Mouse (Mus musculus): ENCODE measurements around the gene Cblc. TPM values are rescaled to one million over a fixed set of nuclear protein-coding genes. Genes with fewer than 3 reads are reported as not detected.

The Cblc gene
- polyA plus RNA-seq, 1 experiment from 2014 or later: not detected

GRCm38 (mm10) chr7:19813579-19814122 is 17.0 kb upstream of the Cblc start:
- no peak overlapping the region for H3K27ac ChIP-seq (ENCODE audit: low read depth, low read length)
- H3K4me2 ChIP-seq (ENCODE audit: low read length): no peak overlapping the region
- H3K4me3 ChIP-seq (ENCODE audit: low read depth, low read length): no peak overlapping the region
- DNase-seq (ENCODE audit: low spot score) (no peak), ATAC-seq (no peak)
- peaks cover 48% of the 10 kb centered on the region for H3K27me3 ChIP-seq (replicated peaks; ENCODE audit: control insufficient read depth, insufficient read depth, low read length)
- no peaks in the 10 kb centered on the region for H3K36me3 ChIP-seq (ENCODE audit: control insufficient read depth, insufficient read depth, low read length)
- H3K4me1 ChIP-seq (ENCODE audit: control insufficient read depth, insufficient read depth, low read length): 0 out of 2 replicates have a peak, but pooled peaks cover 2% of the 10 kb centered on the region
- H3K9me3 ChIP-seq (replicated peaks; ENCODE audit: control insufficient read depth, low read length): no peaks in the 10 kb centered on the region
- no peak overlapping the region for H3K9ac ChIP-seq (ENCODE audit: low read length)
- 82% methylated on average over 6 of the region's 6 CpGs for WGBS

GRCm38 (mm10) chr7:19813161-19813560 is 16.6 kb upstream of the Cblc start:
- H3K9ac ChIP-seq (ENCODE audit: low read length): no peak overlapping the region
- H3K27me3 ChIP-seq (replicated peaks; ENCODE audit: control insufficient read depth, insufficient read depth, low read length): peaks cover 48% of the 10 kb centered on the region
- H3K9me3 ChIP-seq (replicated peaks; ENCODE audit: control insufficient read depth, low read length): no peaks in the 10 kb centered on the region
- no peak overlapping the region for H3K4me3 ChIP-seq (ENCODE audit: low read depth, low read length)
- 0 out of 2 replicates have a peak, but pooled peaks cover 2% of the 10 kb centered on the region for H3K4me1 ChIP-seq (ENCODE audit: control insufficient read depth, insufficient read depth, low read length)
- no peak overlapping the region for H3K4me2 ChIP-seq (ENCODE audit: low read length)
- ATAC-seq: no peak
- WGBS: 81% methylated on average over 4 of the region's 4 CpGs
- no peak for DNase-seq (ENCODE audit: low spot score)
- no peaks in the 10 kb centered on the region for H3K36me3 ChIP-seq (ENCODE audit: control insufficient read depth, insufficient read depth, low read length)
- H3K27ac ChIP-seq (ENCODE audit: low read depth, low read length): no peak overlapping the region

- Histone ChIP-seq H3K36me3 (ENCODE audit: control insufficient read depth, insufficient read depth, low read length) (no peaks in the 10 kb centered on the region), H3K4me1 (ENCODE audit: control insufficient read depth, insufficient read depth, low read length) (0 out of 2 replicates have a peak, but pooled peaks cover 2% of the 10 kb centered on the region), H3K9ac (ENCODE audit: low read length) (no peak overlapping the region), H3K9me3 (replicated peaks; ENCODE audit: control insufficient read depth, low read length) (no peaks in the 10 kb centered on the region), H3K4me3 (ENCODE audit: low read depth, low read length) (peak overlapping the region; percentile 7; the same call in 1 of the 2 replicates), H3K27me3 (replicated peaks; ENCODE audit: control insufficient read depth, insufficient read depth, low read length) (peaks cover 39% of the 10 kb centered on the region), H3K4me2 (ENCODE audit: low read length) (peak overlapping the region; percentile 34), H3K27ac (ENCODE audit: low read depth, low read length) (no peak overlapping the region)
- peak; percentile 40 for ATAC-seq
- peak; percentile 35 for DNase-seq (ENCODE audit: low spot score)
- WGBS: 2% methylated on average over 22 of the region's 22 CpGs
These were observed 14.5 kb upstream of the Cblc start for GRCm38 (mm10) chr7:19811114-19811513.

GRCm38 (mm10) chr7:19809369-19809768 is 12.8 kb upstream of the Cblc start:
- WGBS: 2% methylated on average over 27 of the region's 27 CpGs
- ATAC-seq: no peak
- 0 out of 2 replicates have a peak, but pooled peaks cover 2% of the 10 kb centered on the region for H3K4me1 ChIP-seq (ENCODE audit: control insufficient read depth, insufficient read depth, low read length)
- H3K27me3 ChIP-seq (replicated peaks; ENCODE audit: control insufficient read depth, insufficient read depth, low read length): peaks cover 33% of the 10 kb centered on the region
- no peak overlapping the region for H3K27ac ChIP-seq (ENCODE audit: low read depth, low read length)
- H3K4me2 ChIP-seq (ENCODE audit: low read length): peak overlapping the region; percentile 37
- no peaks in the 10 kb centered on the region for H3K36me3 ChIP-seq (ENCODE audit: control insufficient read depth, insufficient read depth, low read length)
- no peak overlapping the region for H3K4me3 ChIP-seq (ENCODE audit: low read depth, low read length)
- no peak for DNase-seq (ENCODE audit: low spot score)
- peak overlapping the region; percentile 32; the same call in 1 of the 2 replicates for H3K9ac ChIP-seq (ENCODE audit: low read length)
- no peaks in the 10 kb centered on the region for H3K9me3 ChIP-seq (replicated peaks; ENCODE audit: control insufficient read depth, low read length)

- Histone ChIP-seq H3K27ac (ENCODE audit: low read depth, low read length) (no peak overlapping the region), H3K4me2 (ENCODE audit: low read length) (no peak overlapping the region), H3K4me3 (ENCODE audit: low read depth, low read length) (no peak overlapping the region), H3K36me3 (ENCODE audit: control insufficient read depth, insufficient read depth, low read length) (no peaks in the 10 kb centered on the region), H3K9ac (ENCODE audit: low read length) (no peak overlapping the region), H3K4me1 (ENCODE audit: control insufficient read depth, insufficient read depth, low read length) (0 out of 2 replicates have a peak, but pooled peaks cover 2% of the 10 kb centered on the region), H3K27me3 (replicated peaks; ENCODE audit: control insufficient read depth, insufficient read depth, low read length) (peaks cover 26% of the 10 kb centered on the region; the same call in 1 of the 2 replicates), H3K9me3 (replicated peaks; ENCODE audit: control insufficient read depth, low read length) (no peaks in the 10 kb centered on the region)
- ATAC-seq (no peak), DNase-seq (ENCODE audit: low spot score) (no peak)
- 82% methylated on average over 8 of the region's 8 CpGs for WGBS
These were observed 9.9 kb upstream of the Cblc start for GRCm38 (mm10) chr7:19806356-19806969.

- WGBS: 17% methylated on average over 7 of the region's 7 CpGs
- Histone ChIP-seq H3K4me2 (ENCODE audit: low read length) (no peak overlapping the region), H3K9me3 (replicated peaks; ENCODE audit: control insufficient read depth, low read length) (no peaks in the 10 kb centered on the region), H3K36me3 (ENCODE audit: control insufficient read depth, insufficient read depth, low read length) (no peaks in the 10 kb centered on the region), H3K4me1 (ENCODE audit: control insufficient read depth, insufficient read depth, low read length) (no peaks in the 10 kb centered on the region), H3K9ac (ENCODE audit: low read length) (no peak overlapping the region), H3K27ac (ENCODE audit: low read depth, low read length) (no peak overlapping the region), H3K27me3 (replicated peaks; ENCODE audit: control insufficient read depth, insufficient read depth, low read length) (no peaks in the 10 kb centered on the region), H3K4me3 (ENCODE audit: low read depth, low read length) (no peak overlapping the region)
- DNase-seq (ENCODE audit: low spot score): peak; percentile 75
- ATAC-seq: no peak
These were observed 6.4 kb upstream of the Cblc start for GRCm38 (mm10) chr7:19802995-19803394.

- DNase-seq (ENCODE audit: low spot score) (peak; percentile 58), ATAC-seq (no peak)
- no peak overlapping the region for H3K4me2 ChIP-seq (ENCODE audit: low read length)
These were observed 4.2 kb upstream of the Cblc start for GRCm38 (mm10) chr7:19800764-19801163.

GRCm38 (mm10) chr7:19796254-19796653 is 355 bp downstream of the Cblc start:
- Histone ChIP-seq H3K4me2 (ENCODE audit: low read length) (no peak overlapping the region), H3K27me3 (replicated peaks; ENCODE audit: control insufficient read depth, insufficient read depth, low read length) (peaks cover 19% of the 10 kb centered on the region), H3K36me3 (ENCODE audit: control insufficient read depth, insufficient read depth, low read length) (no peaks in the 10 kb centered on the region), H3K4me1 (ENCODE audit: control insufficient read depth, insufficient read depth, low read length) (no peaks in the 10 kb centered on the region), H3K9ac (ENCODE audit: low read length) (no peak overlapping the region), H3K9me3 (replicated peaks; ENCODE audit: control insufficient read depth, low read length) (no peaks in the 10 kb centered on the region), H3K27ac (ENCODE audit: low read depth, low read length) (no peak overlapping the region), H3K4me3 (ENCODE audit: low read depth, low read length) (no peak overlapping the region)
- 11% methylated on average over 18 of the region's 18 CpGs for WGBS
- DNase-seq (ENCODE audit: low spot score) (no peak), ATAC-seq (no peak)

More at GRCm38 (mm10) chr7:19800764-19801163, 4.2 kb upstream of the Cblc start:
- H3K4me1 ChIP-seq (ENCODE audit: control insufficient read depth, insufficient read depth, low read length): no peaks in the 10 kb centered on the region
- H3K36me3 ChIP-seq (ENCODE audit: control insufficient read depth, insufficient read depth, low read length): no peaks in the 10 kb centered on the region
- no peaks in the 10 kb centered on the region for H3K9me3 ChIP-seq (replicated peaks; ENCODE audit: control insufficient read depth, low read length)
- H3K27me3 ChIP-seq (replicated peaks; ENCODE audit: control insufficient read depth, insufficient read depth, low read length): peaks cover 17% of the 10 kb centered on the region
- no peak overlapping the region for H3K27ac ChIP-seq (ENCODE audit: low read depth, low read length)
- H3K9ac ChIP-seq (ENCODE audit: low read length): no peak overlapping the region
- WGBS: 28% methylated on average over 2 of the region's 2 CpGs
- H3K4me3 ChIP-seq (ENCODE audit: low read depth, low read length): no peak overlapping the region

GRCm38 (mm10) chr7:19795236-19795635 is 1.4 kb downstream of the Cblc start:
- no peaks in the 10 kb centered on the region for H3K4me1 ChIP-seq (ENCODE audit: control insufficient read depth, insufficient read depth, low read length)
- WGBS: 56% methylated on average over 2 of the region's 2 CpGs
- no peaks in the 10 kb centered on the region for H3K36me3 ChIP-seq (ENCODE audit: control insufficient read depth, insufficient read depth, low read length)
- ATAC-seq (no peak), DNase-seq (ENCODE audit: low spot score) (no peak)
- no peaks in the 10 kb centered on the region for H3K9me3 ChIP-seq (replicated peaks; ENCODE audit: control insufficient read depth, low read length)
- no peak overlapping the region for H3K27ac ChIP-seq (ENCODE audit: low read depth, low read length)
- peaks cover 19% of the 10 kb centered on the region for H3K27me3 ChIP-seq (replicated peaks; ENCODE audit: control insufficient read depth, insufficient read depth, low read length)
- no peak overlapping the region for H3K4me3 ChIP-seq (ENCODE audit: low read depth, low read length)
- no peak overlapping the region for H3K9ac ChIP-seq (ENCODE audit: low read length)
- no peak overlapping the region for H3K4me2 ChIP-seq (ENCODE audit: low read length)

Measured in forebrain, embryonic 14.5 days (tissue).